Mouse (Mus musculus) embryonic facial prominence, embryonic 14.5 days (tissue): Measurements from ENCODE around the gene Lrrc63. TPM values are rescaled to one million over a fixed set of nuclear protein-coding genes. Genes with fewer than 3 reads are reported as not detected.

Experiments
- polyA plus RNA-seq: library from polyadenylated mRNA; unstranded; fragments of >200 nt; fragmentation: Nextera tagmentation; extraction: Ambion mirVana; gene quantifications from 2 replicates; pipeline ENCODE4 v1.2.1, GENCODE M21; 2014

Gene Lrrc63
- polyA plus RNA-seq, 1 experiment from 2014 or later, result not detected

Other genes starting within 250 kb of the Lrrc63 start
- 15.6 TPM in 2 replicates for gene Lrch1, start 183.0 kb downstream of the Lrrc63 start, polyA plus RNA-seq
- gene Rubcnl, start 114.9 kb downstream of the Lrrc63 start, polyA plus RNA-seq, result 1.0 and 1.1 TPM in 2 replicates
- 44.3 and 47.1 TPM in 2 replicates for gene Lcp1, start 220 bp upstream of the Lrrc63 start, polyA plus RNA-seq
- not detected in 2 replicates for gene Cpb2, start 111.4 kb upstream of the Lrrc63 start, polyA plus RNA-seq
- gene Zc3h13, start 153.5 kb upstream of the Lrrc63 start, polyA plus RNA-seq, result 26.5 and 29.1 TPM in 2 replicates